Mouse (Mus musculus) hindbrain, embryonic 11.5 days (tissue): ENCODE data around the gene Rpp40. TPM values are rescaled to one million over a fixed set of nuclear protein-coding genes. Genes with fewer than 3 reads are reported as not detected.
A peak's percentile ranks its signal among the peaks of the same experiment; 100 is the strongest.

Source experiments
- ATAC-seq: fragments of 200-750 bp; cut with Nextera tagmentation; 2 replicates; pipeline ENCODE4 v1.8.0; 2017; ENCODE audit warnings: mild to moderate bottlenecking, moderate TSS enrichment, moderate library complexity; ENCODE audit not compliant: low FRiP score
- DNase-seq: peaks from one replicate; pipeline ENCODE4 v3.0.0-alpha.2; 2015; ENCODE audit warnings: low spot score
- H3K27ac ChIP-seq: fragments of 300-500 bp; sonication (generic); 2 replicates; pipeline ENCODE4 v1.5.1; 2014; ENCODE audit warnings: mild to moderate bottlenecking, low read depth, low read length
- H3K27me3 ChIP-seq: fragments of 300-500 bp; sonication (generic); 2 replicates; pipeline ENCODE4 v1.6.1; 2014; ENCODE audit warnings: mild to moderate bottlenecking, low read length, moderate library complexity, mixed read lengths; ENCODE audit not compliant: control insufficient read depth, insufficient read depth
- H3K36me3 ChIP-seq: fragments of 300-500 bp; sonication (generic); 2 replicates; pipeline ENCODE4 v1.6.1; 2014; ENCODE audit warnings: mild to moderate bottlenecking, low read length, moderate library complexity, mixed read lengths; ENCODE audit not compliant: control insufficient read depth, insufficient read depth
- H3K4me1 ChIP-seq: fragments of 300-500 bp; sonication (generic); replicated peaks from 2 replicates; pipeline ENCODE4 v1.6.1; 2014; ENCODE audit warnings: low read length, mixed read lengths; ENCODE audit not compliant: control insufficient read depth, insufficient read depth
- H3K4me2 ChIP-seq: fragments of 300-500 bp; sonication (generic); replicated peaks from 2 replicates; pipeline ENCODE4 v1.6.1; 2014; ENCODE audit warnings: mild to moderate bottlenecking, low read depth, low read length
- H3K4me3 ChIP-seq: fragments of 300-500 bp; sonication (generic); 2 replicates; pipeline ENCODE4 v1.5.1; 2014; ENCODE audit warnings: low read depth, low read length
- H3K9ac ChIP-seq: fragments of 300-500 bp; sonication (generic); 2 replicates; pipeline ENCODE4 v1.6.1; 2014; ENCODE audit warnings: low read depth, low read length
- H3K9me3 ChIP-seq: fragments of 300-500 bp; sonication (generic); 2 replicates; pipeline ENCODE4 v1.6.1; 2016; ENCODE audit warnings: low read length; ENCODE audit not compliant: control insufficient read depth
- WGBS: fragments of 180-500 bp; shearing (Covaris S2); extraction: QIAGEN DNeasy Blood & Tissue Kit; methylation state at CpG from one replicate; pipeline ENCODE4 v1.1.7; 2014; 5-methylcytosine and 5-hydroxymethylcytosine counted together
- polyA plus RNA-seq: library from polyadenylated mRNA; unstranded; fragments of >200 nt; fragmentation: Nextera tagmentation; extraction: Ambion mirVana; gene quantifications from 2 replicates; pipeline ENCODE4 v1.2.1, GENCODE M21; 2014

The Rpp40 gene
- 19.4 and 22.5 TPM in 2 replicates for polyA plus RNA-seq

DNA sequence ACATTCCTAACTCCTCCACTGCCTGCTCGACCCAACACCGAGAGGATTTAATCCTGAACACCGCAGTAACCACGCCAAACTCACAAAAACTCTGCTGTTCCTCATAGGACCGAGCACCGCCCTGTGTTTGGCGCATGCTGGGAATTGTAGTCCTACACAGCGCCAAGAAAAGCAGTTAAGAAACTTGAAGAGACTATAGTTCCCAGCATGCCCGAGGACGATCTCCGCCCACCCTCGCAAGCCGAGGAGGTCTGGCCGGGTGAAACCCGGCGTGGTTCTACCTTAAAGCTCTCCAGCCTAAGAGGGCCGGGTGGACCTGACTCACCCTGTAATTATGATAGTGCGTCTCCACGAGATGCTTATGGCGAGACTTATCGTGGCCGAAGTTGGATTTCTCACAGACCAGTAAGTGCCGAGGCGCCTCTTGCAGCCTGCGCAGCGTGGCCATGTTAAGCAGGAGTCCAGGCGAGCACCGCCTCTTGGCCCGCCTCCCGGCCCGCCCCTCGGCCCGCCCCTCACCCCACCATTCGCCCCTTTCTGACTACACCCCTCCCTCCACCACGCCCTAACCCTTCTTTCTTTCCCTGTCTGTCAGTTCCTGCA is at the start of gene Rpp40:
Gene Rpp40 (minus strand): TSS at position 481 of the 603 bp plus-strand sequence.
- H3K4me1 ChIP-seq: no peaks in the 10 kb centered on the region
- no peaks in the 10 kb centered on the region for H3K36me3 ChIP-seq
- peak within 1 kb of the TSS; percentile 36; the same call in 1 of the 2 replicates for H3K9ac ChIP-seq
- no peaks in the 10 kb centered on the region for H3K27me3 ChIP-seq
- ATAC-seq: peak; percentile 100
- no peaks in the 10 kb centered on the region for H3K9me3 ChIP-seq
- DNase-seq: peak; percentile 91
- WGBS: under 1% methylated on average over 35 of the region's 35 CpGs
- H3K27ac ChIP-seq: no peak within 1 kb of the TSS
- H3K4me2 ChIP-seq: peak within 1 kb of the TSS; percentile 32
- H3K4me3 ChIP-seq: peak within 1 kb of the TSS; percentile 58

- no peaks in the 10 kb centered on the region for H3K27me3 ChIP-seq
- H3K4me1 ChIP-seq: no peaks in the 10 kb centered on the region
- no peak overlapping the region for H3K4me2 ChIP-seq
- no peak overlapping the region for H3K4me3 ChIP-seq
- WGBS: 80% methylated on average over 17 of the region's 17 CpGs
- ATAC-seq: no peak
- no peaks in the 10 kb centered on the region for H3K36me3 ChIP-seq
- no peaks in the 10 kb centered on the region for H3K9me3 ChIP-seq
- H3K27ac ChIP-seq: no peak overlapping the region
- H3K9ac ChIP-seq: no peak overlapping the region
- DNase-seq: no peak
Measured at GRCm38 (mm10) chr13:35949814-35950455, 43.8 kb upstream of the Rpp40 start.

DNA sequence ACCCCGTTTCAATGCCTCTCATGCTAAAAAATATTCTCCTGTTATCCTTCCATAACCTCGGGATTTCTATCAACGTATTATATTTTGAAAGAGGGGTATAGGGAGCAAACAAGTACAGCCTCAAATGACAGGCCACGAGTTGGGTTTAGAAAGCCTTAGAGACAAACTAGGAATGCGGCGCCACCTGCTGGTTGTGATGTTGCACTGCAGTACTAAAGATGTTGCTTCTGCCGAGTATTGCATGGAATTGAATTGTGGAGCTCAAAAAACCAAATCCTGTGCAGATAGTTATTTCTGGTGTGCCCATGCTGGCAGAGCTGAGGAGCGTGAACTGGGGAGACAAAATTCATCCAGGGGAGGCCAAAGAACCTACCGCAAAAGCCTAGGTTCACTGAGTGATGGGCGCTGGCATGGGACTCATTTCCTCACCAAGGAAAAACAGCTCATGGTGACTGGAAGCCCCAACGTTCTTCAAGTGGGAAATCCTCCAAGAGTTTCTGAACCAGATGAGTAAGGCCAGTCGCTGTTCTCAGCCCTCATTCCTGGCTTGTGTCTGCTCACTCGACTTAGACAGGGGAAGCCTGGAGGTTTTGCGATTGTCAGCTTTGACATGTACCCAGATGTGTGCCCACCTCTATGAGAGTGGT is 41.3 kb upstream of the Rpp40 start:
- Histone ChIP-seq H3K27me3 (no peaks in the 10 kb centered on the region), H3K4me3 (no peak overlapping the region), H3K27ac (no peak overlapping the region), H3K4me1 (no peaks in the 10 kb centered on the region), H3K9me3 (no peaks in the 10 kb centered on the region), H3K9ac (no peak overlapping the region), H3K36me3 (no peaks in the 10 kb centered on the region), H3K4me2 (no peak overlapping the region)
- no peak for ATAC-seq
- WGBS: 25% methylated on average over 14 of the region's 14 CpGs
- peak; percentile 88 for DNase-seq

GRCm38 (mm10) chr13:35946659-35947353 is 40.6 kb upstream of the Rpp40 start:
- H3K27me3 ChIP-seq: no peaks in the 10 kb centered on the region
- H3K4me1 ChIP-seq: no peaks in the 10 kb centered on the region
- H3K27ac ChIP-seq: no peak overlapping the region
- no peak overlapping the region for H3K4me2 ChIP-seq
- ATAC-seq: 0 out of 2 replicates have a peak, but pooled peaks have one; percentile 35
- WGBS: 75% methylated on average over 20 of the region's 20 CpGs
- H3K9me3 ChIP-seq: no peaks in the 10 kb centered on the region
- H3K9ac ChIP-seq: no peak overlapping the region
- H3K36me3 ChIP-seq: no peaks in the 10 kb centered on the region
- H3K4me3 ChIP-seq: no peak overlapping the region
- no peak for DNase-seq

DNA sequence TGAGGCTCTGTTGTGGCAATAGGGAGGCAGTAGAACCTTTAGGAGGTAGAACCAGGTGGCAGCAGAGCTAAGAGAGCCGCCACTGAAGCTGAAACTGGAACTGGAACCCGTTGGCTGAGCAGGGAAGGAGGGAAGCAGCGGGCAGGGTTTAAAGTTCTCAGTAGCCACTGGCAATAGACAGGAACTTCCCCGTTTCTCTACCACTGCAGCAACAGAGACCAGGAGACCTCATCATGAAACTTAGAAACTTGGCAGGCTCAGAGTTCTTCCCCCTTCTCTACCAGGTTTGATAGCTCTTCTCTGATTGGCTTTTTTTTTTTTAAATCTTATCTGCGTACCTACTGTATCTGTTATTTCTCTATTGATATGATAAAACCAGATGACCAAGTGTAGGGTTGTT is 34.8 kb upstream of the Rpp40 start:
- Histone ChIP-seq H3K27ac (no peak overlapping the region), H3K4me1 (no peaks in the 10 kb centered on the region), H3K36me3 (no peaks in the 10 kb centered on the region), H3K4me2 (no peak overlapping the region), H3K27me3 (no peaks in the 10 kb centered on the region), H3K9me3 (no peaks in the 10 kb centered on the region), H3K9ac (no peak overlapping the region), H3K4me3 (no peak overlapping the region)
- 86% methylated on average over 5 of the region's 5 CpGs for WGBS
- ATAC-seq (no peak), DNase-seq (no peak)

DNA sequence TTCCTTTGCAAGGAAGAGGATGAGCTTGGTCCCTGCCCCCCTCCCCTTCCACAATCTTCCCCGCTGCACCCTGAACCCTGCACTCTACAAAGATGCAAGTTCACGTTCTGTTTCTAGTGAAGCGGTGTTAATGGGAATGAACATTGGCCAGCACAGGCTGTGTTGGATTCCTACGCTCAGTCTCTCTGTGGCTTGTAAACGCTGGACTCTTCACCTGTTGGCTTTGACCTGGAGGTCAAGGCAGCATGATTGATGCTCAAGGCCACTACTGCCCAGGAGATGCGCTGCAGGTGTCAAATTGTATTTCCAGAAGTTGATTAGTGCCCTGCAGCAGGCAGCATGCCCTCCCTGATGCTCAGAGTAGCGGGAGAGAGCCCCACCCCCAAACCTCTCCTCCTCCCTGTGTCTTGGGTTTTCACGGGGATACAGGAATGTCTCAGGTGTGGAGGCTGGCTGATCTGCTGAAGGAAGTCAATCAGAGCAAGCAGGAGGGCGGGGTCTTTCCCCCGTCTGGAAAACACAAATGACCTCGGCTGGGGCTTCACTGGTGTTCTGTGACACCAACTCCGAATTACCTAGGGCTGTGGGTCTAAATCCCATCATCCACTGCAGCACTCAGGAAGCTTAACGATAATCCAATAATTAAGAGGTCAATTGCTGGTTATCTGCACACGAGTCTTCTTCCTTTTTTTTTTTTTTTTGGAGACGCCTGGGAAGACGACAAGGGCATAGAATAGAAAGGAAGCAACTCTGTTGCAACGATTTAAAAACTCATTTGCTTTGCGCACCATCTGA is 33.9 kb upstream of the Rpp40 start:
- DNase-seq (no peak), ATAC-seq (no peak)
- Histone ChIP-seq H3K9me3 (no peaks in the 10 kb centered on the region), H3K27ac (no peak overlapping the region), H3K4me2 (no peak overlapping the region), H3K4me3 (no peak overlapping the region), H3K36me3 (no peaks in the 10 kb centered on the region), H3K27me3 (no peaks in the 10 kb centered on the region), H3K9ac (no peak overlapping the region), H3K4me1 (no peaks in the 10 kb centered on the region)
- WGBS: 77% methylated on average over 18 of the region's 18 CpGs

GRCm38 (mm10) chr13:35937991-35938390 is 31.8 kb upstream of the Rpp40 start:
- no peak overlapping the region for H3K27ac ChIP-seq
- H3K9me3 ChIP-seq: no peaks in the 10 kb centered on the region
- H3K4me3 ChIP-seq: no peak overlapping the region
- H3K9ac ChIP-seq: no peak overlapping the region
- ATAC-seq (no peak), DNase-seq (no peak)
- H3K36me3 ChIP-seq: no peaks in the 10 kb centered on the region
- no peaks in the 10 kb centered on the region for H3K27me3 ChIP-seq
- 82% methylated on average over 2 of the region's 2 CpGs for WGBS
- H3K4me2 ChIP-seq: no peak overlapping the region
- H3K4me1 ChIP-seq: no peaks in the 10 kb centered on the region

DNA sequence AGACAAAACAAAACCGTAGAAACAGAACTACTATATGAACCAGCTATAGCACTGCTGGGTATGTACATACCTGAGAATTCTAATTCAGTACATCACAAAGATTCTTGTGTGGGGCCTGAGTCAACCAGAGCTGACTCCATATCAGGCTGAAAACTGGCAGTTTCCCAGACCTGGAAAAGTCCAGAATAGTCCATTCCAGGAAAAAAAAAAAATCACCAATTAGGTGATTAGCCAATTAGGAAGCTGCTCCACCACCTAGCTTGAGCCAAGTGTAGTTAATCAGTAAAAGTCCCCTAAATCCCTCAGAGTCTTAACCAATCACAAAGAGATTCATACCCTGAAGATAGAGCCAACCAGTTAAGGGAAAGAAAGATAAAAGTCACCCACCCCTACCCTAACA is 5.3 kb upstream of the Rpp40 start:
- Histone ChIP-seq H3K27ac (no peak overlapping the region), H3K27me3 (no peaks in the 10 kb centered on the region), H3K9me3 (no peaks in the 10 kb centered on the region), H3K9ac (no peak overlapping the region), H3K4me3 (no peak overlapping the region), H3K36me3 (no peaks in the 10 kb centered on the region), H3K4me2 (no peak overlapping the region), H3K4me1 (no peaks in the 10 kb centered on the region)
- WGBS: 85% methylated on average over 1 of the region's 1 CpGs
- DNase-seq: no peak
- ATAC-seq: no peak
